Mouse (Mus musculus) layer of hippocampus, adult 18-20 months (tissue): ENCODE results near the gene Mgrn1. TPM values are rescaled to one million over a fixed set of nuclear protein-coding genes. Genes with fewer than 3 reads are reported as not detected.

Source experiments
- DNase-seq, 2 experiments: peaks; one replicate each; pipeline ENCODE4 v3.0.0; 2022; ENCODE audit warnings: low spot score in 2 of 2
- long read RNA-seq: library from polyadenylated mRNA; stranded (forward); transcript quantifications from one replicate; pipeline ENCODE4 v2.0.0, GENCODE M21; 2021
- total RNA-seq, 2 experiments: library from RNA; stranded (reverse); gene quantifications; 2 replicates each; pipeline ENCODE4 v1.2.3; 2021

The Mgrn1 gene
- 100 to 1,000 TPM; 214 to 215 TPM for total RNA-seq
- long read RNA-seq, transcript Mgrn1-202 (17 exons, 3,138 nt) = major isoform, 177 of 365 reads
- long read RNA-seq, transcript Mgrn1-201 (16 exons, 3,095 nt) = minor isoform, 52 of 365 reads
- long read RNA-seq, transcript Mgrn1-203 (17 exons, 2,250 nt) = minor isoform, 18 of 365 reads
- long read RNA-seq, partial matches to known transcripts = 23 of 365 reads
- long read RNA-seq, other reads (novel, unspliced or antisense) = 95 of 365 reads

GRCm38 (mm10) chr16:4885760-4886689 is at the start of gene Mgrn1:
TSS of gene Mgrn1 (plus strand) at chr16:4886249.
- DNase-seq = peak; percentile 66 to 87

- DNase-seq = no peak
These were observed 48.4 kb upstream of the Mgrn1 start for GRCm38 (mm10) chr16:4837631-4838030.

GRCm38 (mm10) chr16:4839552-4839951 is 46.5 kb upstream of the Mgrn1 start:
- DNase-seq = no peak

- no peak for DNase-seq
These were observed 45.8 kb upstream of the Mgrn1 start for GRCm38 (mm10) chr16:4840231-4840630.

GRCm38 (mm10) chr16:4847041-4847440 is 39.0 kb upstream of the Mgrn1 start:
- no peak for DNase-seq

GRCm38 (mm10) chr16:4848090-4848489 is 38.0 kb upstream of the Mgrn1 start:
- DNase-seq = no peak

- DNase-seq = no peak
These were observed 35.7 kb upstream of the Mgrn1 start for GRCm38 (mm10) chr16:4850361-4850760.

GRCm38 (mm10) chr16:4850938-4851628 is 35.0 kb upstream of the Mgrn1 start:
- no peak for DNase-seq

GRCm38 (mm10) chr16:4855046-4855650 is 30.9 kb upstream of the Mgrn1 start:
- no peak for DNase-seq

- no peak for DNase-seq
These were observed 24.7 kb upstream of the Mgrn1 start for GRCm38 (mm10) chr16:4861392-4861791.

- DNase-seq = peak; percentile 64 to 72
These were observed 23.1 kb upstream of the Mgrn1 start for GRCm38 (mm10) chr16:4862863-4863483.

- DNase-seq = no peak
These were observed 22.3 kb upstream of the Mgrn1 start for GRCm38 (mm10) chr16:4863742-4864141.

GRCm38 (mm10) chr16:4866101-4866695 is 19.9 kb upstream of the Mgrn1 start:
- DNase-seq = no peak

GRCm38 (mm10) chr16:4870490-4870889 is 15.6 kb upstream of the Mgrn1 start:
- DNase-seq = no peak

- no peak for DNase-seq
These were observed 14.1 kb upstream of the Mgrn1 start for GRCm38 (mm10) chr16:4871926-4872325.

- no peak for DNase-seq
These were observed 10.6 kb upstream of the Mgrn1 start for GRCm38 (mm10) chr16:4875198-4876032.

- peak in 1 of 2 experiments; percentile 55 for DNase-seq
These were observed 9.9 kb upstream of the Mgrn1 start for GRCm38 (mm10) chr16:4876033-4876680.

GRCm38 (mm10) chr16:4877195-4877594 is 8.9 kb upstream of the Mgrn1 start:
- DNase-seq = no peak

- no peak for DNase-seq
These were observed 8.3 kb upstream of the Mgrn1 start for GRCm38 (mm10) chr16:4877701-4878100.
